Mouse (Mus musculus) MN1 (cell line): ENCODE results near the gene Npr2.

ENCODE experiments used
- DNase-seq: peaks from one replicate; pipeline ENCODE4 v3.0.0-alpha.2; 2016; ENCODE audit warnings: low spot score

Npr2 gene

GRCm38 (mm10) chr4:43672070-43672469 is 40.3 kb downstream of the Npr2 start:
- peak; percentile 75 for DNase-seq

GRCm38 (mm10) chr4:43673703-43674102 is 42.0 kb downstream of the Npr2 start:
- DNase-seq: no peak

- no peak for DNase-seq
These were observed 43.2 kb downstream of the Npr2 start for GRCm38 (mm10) chr4:43674974-43675373.

- no peak for DNase-seq
These were observed 43.9 kb downstream of the Npr2 start for GRCm38 (mm10) chr4:43675608-43676007.

GRCm38 (mm10) chr4:43678541-43678940 is 46.8 kb downstream of the Npr2 start:
- no peak for DNase-seq

- no peak for DNase-seq
These were observed 47.8 kb downstream of the Npr2 start for GRCm38 (mm10) chr4:43679416-43680043.

- DNase-seq: no peak
These were observed 58.3 kb downstream of the Npr2 start for GRCm38 (mm10) chr4:43690021-43690420.

- DNase-seq: no peak
These were observed 59.3 kb downstream of the Npr2 start for GRCm38 (mm10) chr4:43691026-43691425.

GRCm38 (mm10) chr4:43693806-43694241 is 62.1 kb downstream of the Npr2 start:
- no peak for DNase-seq

- DNase-seq: no peak
These were observed 62.9 kb downstream of the Npr2 start for GRCm38 (mm10) chr4:43694439-43695248.

GRCm38 (mm10) chr4:43695249-43695671 is 63.5 kb downstream of the Npr2 start:
- no peak for DNase-seq

- no peak for DNase-seq
These were observed 64.8 kb downstream of the Npr2 start for GRCm38 (mm10) chr4:43696561-43696960.

GRCm38 (mm10) chr4:43700707-43701106 is 69.0 kb downstream of the Npr2 start, which contains the start of gene Olfr70:
Gene Olfr70 (minus strand): TSS chr4:43700807.
- no peak for DNase-seq
